Mouse (Mus musculus) CH12.LX (cell line): Measurements from ENCODE around the gene Otud3.

Source experiments
- BHLHE40 ChIP-seq: IDR thresholded peaks from 2 replicates; pipeline ENCODE4 v1.6.1; 2011; ENCODE audit warnings: mild to moderate bottlenecking, low read depth, low read length, improper control_type of control experiment
- CHD2 ChIP-seq: IDR thresholded peaks from 2 replicates; pipeline ENCODE4 v1.6.1; 2011; ENCODE audit warnings: low read length, improper control_type of control experiment
- CTCF ChIP-seq, 2 experiments: IDR thresholded peaks in 1 of 2; conservative IDR thresholded peaks in 1 of 2; 2 replicates each; pipeline ENCODE4 v1.5.1; 2011 to 2012; ENCODE audit warnings: low read depth in 2 of 2, low read length in 2 of 2, improper control_type of control experiment in 1 of 2, inconsistent platforms in 1 of 2, mild to moderate bottlenecking in 1 of 2, moderate library complexity in 1 of 2
- EP300 ChIP-seq: IDR thresholded peaks from 2 replicates; pipeline ENCODE4 v1.6.1; 2011; ENCODE audit warnings: low read length, improper control_type of control experiment
- MAX ChIP-seq: IDR thresholded peaks from 2 replicates; pipeline ENCODE4 v1.6.1; 2011; ENCODE audit warnings: low read length, improper control_type of control experiment
- POLR2AphosphoS2 ChIP-seq: IDR thresholded peaks from 2 replicates; pipeline ENCODE4 v1.6.1; 2011; ENCODE audit warnings: low read depth, low read length, improper control_type of control experiment
- TBP ChIP-seq: conservative IDR thresholded peaks from 2 replicates; pipeline ENCODE4 v1.6.1; 2011; ENCODE audit warnings: low read depth, low read length, improper control_type of control experiment
- TCF12 ChIP-seq: IDR thresholded peaks from 2 replicates; pipeline ENCODE4 v1.6.1; 2014; ENCODE audit warnings: low read depth, mild to moderate bottlenecking, inconsistent platforms, low read length, improper control_type of control experiment
- USF2 ChIP-seq: conservative IDR thresholded peaks from 2 replicates; pipeline ENCODE4 v1.6.1; 2011; ENCODE audit warnings: low read depth, low read length, improper control_type of control experiment

GRCm38 (mm10) chr4:138859245-138859644, 54.5 kb downstream of the Otud3 start:
- peak in 1 of 2 experiments; percentile 54; a peak in 2 of 4 replicates for TF ChIP-seq CTCF (conservative IDR thresholded peaks at IDR 0.05 in 1 of 2, IDR thresholded peaks at IDR 0.05 in 1 of 2; ENCODE audit: low read depth in 2 of 2, low read length in 2 of 2)
- TF ChIP-seq MAX: no peak
- no peak for TF ChIP-seq BHLHE40
- no peak for TF ChIP-seq TCF12
- no peak for TF ChIP-seq USF2
- TF ChIP-seq POLR2AphosphoS2: no peak
- TF ChIP-seq EP300: no peak
- no peak for TF ChIP-seq TBP
- no peak for TF ChIP-seq CHD2
